Mouse (Mus musculus) limb, embryonic 14.5 days (tissue): ENCODE data around the gene Mettl8. TPM values are rescaled to one million over a fixed set of nuclear protein-coding genes. Genes with fewer than 3 reads are reported as not detected.

Source experiments
- ATAC-seq: fragments of 200-750 bp; cut with Nextera tagmentation; 2 replicates; pipeline ENCODE4 v1.8.0; 2017; ENCODE audit warnings: low read depth, moderate number of reproducible peaks, moderate TSS enrichment; ENCODE audit not compliant: low FRiP score
- DNase-seq: peaks from one replicate; pipeline ENCODE4 v3.0.0-alpha.2; 2015; ENCODE audit warnings: low spot score
- H3K27ac ChIP-seq: fragments of 300-500 bp; sonication (generic); replicated peaks from 2 replicates; pipeline ENCODE4 v1.5.1; 2014; ENCODE audit warnings: low read depth, mild to moderate bottlenecking, low read length, moderate library complexity, mixed read lengths
- H3K27me3 ChIP-seq: fragments of 300-500 bp; sonication (generic); 2 replicates; pipeline ENCODE4 v1.6.1; 2014; ENCODE audit warnings: low read length, mixed read lengths; ENCODE audit not compliant: control insufficient read depth, insufficient read depth
- H3K36me3 ChIP-seq: fragments of 300-500 bp; sonication (generic); 2 replicates; pipeline ENCODE4 v1.6.1; 2014; ENCODE audit warnings: mild to moderate bottlenecking, low read length, moderate library complexity, mixed read lengths; ENCODE audit not compliant: control insufficient read depth, insufficient read depth
- H3K4me1 ChIP-seq: fragments of 300-500 bp; sonication (generic); 2 replicates; pipeline ENCODE4 v1.6.1; 2014; ENCODE audit warnings: antibody characterized with exemption, low read length, mixed read lengths; ENCODE audit not compliant: control insufficient read depth, insufficient read depth
- H3K4me2 ChIP-seq: fragments of 300-500 bp; sonication (generic); replicated peaks from 2 replicates; pipeline ENCODE4 v1.6.1; 2014; ENCODE audit warnings: low read depth, mild to moderate bottlenecking, low read length, moderate library complexity; ENCODE audit not compliant: severe bottlenecking
- H3K4me3 ChIP-seq: fragments of 300-500 bp; sonication (generic); replicated peaks from 2 replicates; pipeline ENCODE4 v1.5.1; 2014; ENCODE audit warnings: low read length
- H3K9ac ChIP-seq: fragments of 300-500 bp; sonication (generic); 2 replicates; pipeline ENCODE4 v1.6.1; 2014; ENCODE audit warnings: mild to moderate bottlenecking, low read depth, low read length, moderate library complexity; ENCODE audit not compliant: severe bottlenecking
- H3K9me3 ChIP-seq: fragments of 300-500 bp; sonication (generic); 2 replicates; pipeline ENCODE4 v1.6.1; 2016; ENCODE audit warnings: low read length; ENCODE audit not compliant: control insufficient read depth
- POLR2A ChIP-seq: fragments of 200-500 bp; IDR thresholded peaks from 2 replicates; pipeline ENCODE4 v1.8.0; 2012; ENCODE audit warnings: inconsistent platforms, mild to moderate bottlenecking, moderate library complexity, borderline replicate concordance; ENCODE audit not compliant: insufficient read depth, insufficient read length; ENCODE audit errors: extremely low read depth
- WGBS: fragments of 180-500 bp; shearing (Covaris S2); extraction: QIAGEN DNeasy Blood & Tissue Kit; methylation state at CpG from one replicate; pipeline ENCODE4 v1.1.7; 2014; 5-methylcytosine and 5-hydroxymethylcytosine counted together
- polyA plus RNA-seq, 2 experiments: library from polyadenylated mRNA; depleted of rRNA in 1 of 2; stranded (reverse) in 1 of 2; unstranded in 1 of 2; fragments of >200 nt; fragmentation: Nextera tagmentation in 1 of 2; extraction: Ambion mirVana in 1 of 2; gene quantifications; 2 replicates each; pipeline versions ENCODE4 v1.2.1 to v1.2.3; 2012 to 2014

Mettl8 gene
- polyA plus RNA-seq, 2 experiments, result 13.6 to 14.8 TPM

- H3K4me3 ChIP-seq, result no peak overlapping the region
- DNase-seq (peak; percentile 42), ATAC-seq (peak; percentile 30; the same call in 1 of the 2 replicates)
- H3K27me3 ChIP-seq, result no peaks in the 10 kb centered on the region
- no peak overlapping the region for H3K9ac ChIP-seq
- H3K9me3 ChIP-seq, result no peaks in the 10 kb centered on the region
- peaks cover 12% of the 10 kb centered on the region; the same call in 1 of the 2 replicates for H3K4me1 ChIP-seq
- no peak for TF ChIP-seq POLR2A
- H3K36me3 ChIP-seq, result no peaks in the 10 kb centered on the region
- no peak overlapping the region for H3K4me2 ChIP-seq
- 36% methylated on average over 5 of the region's 5 CpGs for WGBS
- no peak overlapping the region for H3K27ac ChIP-seq
These were observed 28.6 kb downstream of the Mettl8 start for GRCm38 (mm10) chr2:71026787-71027186.

GRCm38 (mm10) chr2:71025576-71026315 is 29.6 kb downstream of the Mettl8 start:
- Histone ChIP-seq H3K4me3 (no peak overlapping the region), H3K27me3 (no peaks in the 10 kb centered on the region), H3K9me3 (no peaks in the 10 kb centered on the region), H3K9ac (0 out of 2 replicates have a peak overlapping the region, but pooled peaks have one; percentile 36), H3K4me2 (0 out of 2 replicates have a peak overlapping the region, but pooled peaks have one; percentile 1), H3K27ac (no peak overlapping the region), H3K36me3 (no peaks in the 10 kb centered on the region), H3K4me1 (peaks cover 11% of the 10 kb centered on the region; the same call in 1 of the 2 replicates)
- TF ChIP-seq POLR2A, result no peak
- ATAC-seq (no peak), DNase-seq (no peak)
- 19% methylated on average over 12 of the region's 12 CpGs for WGBS

- DNase-seq (no peak), ATAC-seq (no peak)
- Histone ChIP-seq H3K9me3 (no peaks in the 10 kb centered on the region), H3K4me2 (no peak overlapping the region), H3K4me1 (peaks cover 11% of the 10 kb centered on the region; the same call in 1 of the 2 replicates), H3K9ac (no peak overlapping the region), H3K4me3 (no peak overlapping the region), H3K27me3 (no peaks in the 10 kb centered on the region), H3K36me3 (no peaks in the 10 kb centered on the region), H3K27ac (no peak overlapping the region)
- TF ChIP-seq POLR2A, result no peak
- 93% methylated on average over 6 of the region's 6 CpGs for WGBS
These were observed 31.4 kb downstream of the Mettl8 start for GRCm38 (mm10) chr2:71023986-71024385.

GRCm38 (mm10) chr2:71022991-71023390 is 32.4 kb downstream of the Mettl8 start:
- 96% methylated on average over 6 of the region's 6 CpGs for WGBS
- no peak overlapping the region for H3K4me2 ChIP-seq
- TF ChIP-seq POLR2A, result no peak
- no peak for ATAC-seq
- no peaks in the 10 kb centered on the region for H3K9me3 ChIP-seq
- no peak overlapping the region for H3K27ac ChIP-seq
- H3K36me3 ChIP-seq, result no peaks in the 10 kb centered on the region
- H3K27me3 ChIP-seq, result no peaks in the 10 kb centered on the region
- H3K4me1 ChIP-seq, result peaks cover 11% of the 10 kb centered on the region; the same call in 1 of the 2 replicates
- no peak for DNase-seq
- H3K9ac ChIP-seq, result no peak overlapping the region
- no peak overlapping the region for H3K4me3 ChIP-seq

- TF ChIP-seq POLR2A, result no peak
- H3K36me3 ChIP-seq, result no peaks in the 10 kb centered on the region
- H3K4me2 ChIP-seq, result no peak overlapping the region
- DNase-seq, result no peak
- H3K4me3 ChIP-seq, result no peak overlapping the region
- H3K9ac ChIP-seq, result no peak overlapping the region
- no peaks in the 10 kb centered on the region for H3K9me3 ChIP-seq
- 88% methylated on average over 8 of the region's 8 CpGs for WGBS
- no peaks in the 10 kb centered on the region for H3K27me3 ChIP-seq
- no peak overlapping the region for H3K27ac ChIP-seq
- 0 out of 2 replicates have a peak, but pooled peaks cover 5% of the 10 kb centered on the region for H3K4me1 ChIP-seq
- no peak for ATAC-seq
These were observed 34.7 kb downstream of the Mettl8 start for GRCm38 (mm10) chr2:71020674-71021073.
